Comparison of ENCODE assay signal across 8 mouse cellular contexts in the genomic region with DNA sequence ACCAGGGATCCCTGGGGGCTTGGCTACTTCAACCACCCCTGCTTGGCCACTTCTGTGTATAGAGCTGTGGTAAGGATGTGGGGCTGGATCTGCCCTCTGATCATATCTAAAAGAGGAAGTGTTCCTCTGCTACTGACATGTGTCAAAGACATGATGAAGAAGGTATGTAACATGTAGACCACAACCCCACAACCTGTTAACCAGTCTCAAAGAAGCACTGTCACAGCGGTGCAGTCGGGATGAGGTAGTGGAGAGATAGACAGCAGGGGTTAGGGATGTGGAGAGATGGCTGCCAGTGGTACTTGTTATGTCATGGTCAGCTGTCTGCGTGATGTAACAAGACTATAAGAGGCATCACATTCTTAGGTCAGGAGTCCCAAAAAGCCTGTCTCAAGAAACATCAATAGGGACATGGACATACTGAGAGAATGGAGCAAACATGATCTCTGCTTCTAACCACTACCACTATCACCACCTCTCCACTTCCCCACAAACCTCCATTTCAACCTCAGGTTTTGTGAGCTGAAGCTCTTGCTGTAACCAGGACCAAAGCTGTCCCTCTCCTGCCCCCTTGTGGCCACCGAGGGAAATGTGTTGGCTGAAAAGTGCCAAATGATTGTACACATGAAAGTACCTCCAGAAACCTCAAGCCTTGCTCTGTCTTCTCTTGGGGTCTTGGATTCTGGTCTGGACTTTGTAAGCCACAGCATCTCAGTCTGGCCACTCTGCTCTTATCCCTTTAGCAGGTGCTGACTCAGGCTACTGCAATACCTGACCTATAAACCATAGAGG. TPM values are rescaled to one million over a fixed set of nuclear protein-coding genes. Genes with fewer than 3 reads are reported as not detected.
DNase-seq lines count a peak whose midpoint lies in the region; ATAC-seq and TF ChIP-seq lines count a peak whose summit lies in the region.

No protein-coding gene starts in this region.

- no peak overlapping the region for H3K27ac ChIP-seq in embryonic facial prominence, embryonic 13.5 days
- H3K27ac ChIP-seq in kidney, embryonic 16.5 days (ENCODE audit: low read length): no peak overlapping the region
- no peak overlapping the region for H3K27ac ChIP-seq in liver, adult 2 months (replicated peaks; ENCODE audit: insufficient read depth, low read depth, low read length)

- 46% methylated on average over 4 of the region's 4 CpGs for WGBS in embryonic facial prominence, embryonic 13.5 days
- 50% methylated on average over 4 of the region's 4 CpGs for WGBS in kidney, embryonic 16.5 days
- 48% methylated on average over 4 of the region's 4 CpGs for WGBS in liver, adult 2 months

- no peaks in the 10 kb centered on the region for H3K27me3 ChIP-seq in embryonic facial prominence, embryonic 13.5 days
- no peaks in the 10 kb centered on the region for H3K27me3 ChIP-seq in kidney, embryonic 16.5 days (ENCODE audit: insufficient read depth, low read length)
- H3K27me3 ChIP-seq in liver, adult 2 months (ENCODE audit: control insufficient read depth, insufficient read depth, low read length): no peaks in the 10 kb centered on the region
- H3K27me3 ChIP-seq in splenic B cell, adult 2 months (ENCODE audit: control insufficient read depth, insufficient read depth, low read length, poor library complexity, severe bottlenecking): no peaks in the 10 kb centered on the region

- no peak overlapping the region for H3K4me2 ChIP-seq in embryonic facial prominence, embryonic 13.5 days
- no peak overlapping the region for H3K4me2 ChIP-seq in kidney, embryonic 16.5 days (replicated peaks; ENCODE audit: low read depth, low read length)

- H3K9ac ChIP-seq in embryonic facial prominence, embryonic 13.5 days: no peak overlapping the region
- H3K9ac ChIP-seq in kidney, embryonic 16.5 days (replicated peaks; ENCODE audit: low read length): no peak overlapping the region
- H3K9ac ChIP-seq in liver, adult 2 months (ENCODE audit: low read depth, low read length): no peak overlapping the region

- H3K9me3 ChIP-seq in embryonic facial prominence, embryonic 13.5 days: no peaks in the 10 kb centered on the region
- no peaks in the 10 kb centered on the region for H3K9me3 ChIP-seq in kidney, embryonic 16.5 days (ENCODE audit: low read length)

- H3K4me1 ChIP-seq in embryonic facial prominence, embryonic 13.5 days: no peaks in the 10 kb centered on the region
- H3K4me1 ChIP-seq in kidney, embryonic 16.5 days (ENCODE audit: insufficient read depth, low read length): no peaks in the 10 kb centered on the region
- H3K4me1 ChIP-seq in liver, adult 2 months (ENCODE audit: control insufficient read depth, insufficient read depth, low read length): 0 out of 2 replicates have a peak, but pooled peaks cover 2% of the 10 kb centered on the region

- peak; percentile 83 for TF ChIP-seq CTCF in liver, adult 2 months (IDR thresholded peaks at IDR 0.05; ENCODE audit: low read depth, low read length)

- H3K36me3 ChIP-seq in embryonic facial prominence, embryonic 13.5 days: peaks cover 16% of the 10 kb centered on the region; the same call in 1 of the 2 replicates
- no peaks in the 10 kb centered on the region; the same call in 1 of the 2 replicates for H3K36me3 ChIP-seq in kidney, embryonic 16.5 days (ENCODE audit: insufficient read depth, low read length)
- H3K36me3 ChIP-seq in liver, adult 2 months (ENCODE audit: control insufficient read depth, insufficient read depth, low read length): peaks cover 14% of the 10 kb centered on the region
- no peaks in the 10 kb centered on the region for H3K36me3 ChIP-seq in splenic B cell, adult 2 months (ENCODE audit: control insufficient read depth, insufficient read depth, low read length, poor library complexity, severe bottlenecking)

- TF ChIP-seq POLR2A in liver, adult 2 months (IDR thresholded peaks at IDR 0.05; ENCODE audit: extremely low read depth, insufficient read depth, low read length): no peak

- ATAC-seq in embryonic facial prominence, embryonic 13.5 days (ENCODE audit: insufficient number of reproducible peaks, insufficient read depth, low FRiP score, low TSS enrichment, low read depth): 0 out of 2 replicates have a peak, but pooled peaks have one; percentile 32
- ATAC-seq in kidney, embryonic 16.5 days (ENCODE audit: low FRiP score, low TSS enrichment): peak; percentile 69; the same call in 1 of the 2 replicates

- DNase-seq in 416B (ENCODE audit: low read depth): peak; percentile 94
- DNase-seq in adrenal gland, postnatal 36 days: peak; percentile 90 to 91
- peak; percentile 68 to 90 for DNase-seq in heart, adult 9 months (ENCODE audit: low spot score in 2 of 2)
- peak; percentile 68 for DNase-seq in liver, adult 2 months (ENCODE audit: extremely low read depth, low read depth, low spot score)
- DNase-seq in naive thymus-derived CD4-positive, alpha-beta T cell, adult 2 months (ENCODE audit: low read depth): peak; percentile 87
- DNase-seq in splenic B cell, adult 2 months (ENCODE audit: low read depth, low spot score): peak; percentile 93

- no peaks in the 10 kb centered on the region for H3K79me2 ChIP-seq in liver, adult 2 months (ENCODE audit: control insufficient read depth, insufficient read depth, low read length)

- no peak overlapping the region for H3K4me3 ChIP-seq in embryonic facial prominence, embryonic 13.5 days
- no peak overlapping the region for H3K4me3 ChIP-seq in kidney, embryonic 16.5 days (ENCODE audit: low read length)
- no peak overlapping the region for H3K4me3 ChIP-seq in liver, adult 2 months (ENCODE audit: insufficient read depth, low read depth, low read length)

RNA-seq across cellular contexts. Expression of a gene that starts 56.3 kb away (rescaled TPM):
- 10 to 100 TPM; 40.2 to 41.2 TPM for total RNA-seq in adrenal gland, postnatal 36 days (2021)
- 56.7 and 63.2 TPM in 2 replicates for polyA plus RNA-seq in embryonic facial prominence, embryonic 13.5 days (2015; fragmentation: Nextera tagmentation; extraction: Ambion mirVana)
- 32.6 and 39.6 TPM in 2 replicates for polyA plus RNA-seq in kidney, embryonic 16.5 days (2015; fragmentation: Nextera tagmentation; extraction: Ambion mirVana)
- total RNA-seq in liver, adult 2 months (2014; rRNA removed): 26.0 and 54.9 TPM in 2 replicates
- polyA plus RNA-seq in liver, adult 2 months (2012; rRNA removed): 3.6 and 3.9 TPM in 2 replicates
